Mouse (Mus musculus) ES-Bruce4 (cell line): Measurements from ENCODE around the gene Ptprd. TPM values are rescaled to one million over a fixed set of nuclear protein-coding genes. Genes with fewer than 3 reads are reported as not detected.

ENCODE experiments used
- H3K27ac ChIP-seq: 2 replicates; pipeline ENCODE4 v1.5.1; 2012; ENCODE audit warnings: low read length, inconsistent platforms; ENCODE audit not compliant: insufficient read depth
- H3K27me3 ChIP-seq: 2 replicates; pipeline ENCODE4 v1.6.1; 2012; ENCODE audit warnings: mild to moderate bottlenecking, low read length, inconsistent platforms; ENCODE audit not compliant: control insufficient read depth, poor library complexity, insufficient read depth, severe bottlenecking
- H3K36me3 ChIP-seq: 2 replicates; pipeline ENCODE4 v1.6.1; 2012; ENCODE audit warnings: inconsistent platforms, mild to moderate bottlenecking, low read length, moderate library complexity; ENCODE audit not compliant: control insufficient read depth, poor library complexity, insufficient read depth, severe bottlenecking
- H3K4me1 ChIP-seq: one replicate; pipeline ENCODE4 v1.8.1; 2011; ENCODE audit warnings: low read length; ENCODE audit not compliant: control insufficient read depth, insufficient read depth
- H3K4me3 ChIP-seq: 2 replicates; pipeline ENCODE4 v1.5.1; 2011; ENCODE audit warnings: low read depth, mild to moderate bottlenecking, low read length
- H3K9ac ChIP-seq: 2 replicates; pipeline ENCODE4 v1.6.1; 2012; ENCODE audit warnings: low read depth, mild to moderate bottlenecking, inconsistent platforms; ENCODE audit not compliant: poor library complexity, severe bottlenecking
- H3K9me3 ChIP-seq: replicated peaks from 2 replicates; pipeline ENCODE4 v1.6.1; 2012; ENCODE audit warnings: mild to moderate bottlenecking, low read length, inconsistent platforms; ENCODE audit not compliant: control insufficient read depth, poor library complexity, insufficient read depth, severe bottlenecking
- CTCF ChIP-seq: IDR thresholded peaks from one replicate; pipeline ENCODE4 v1.8.1; 2011; ENCODE audit warnings: low read depth, low read length
- EP300 ChIP-seq: IDR thresholded peaks from 2 replicates; pipeline ENCODE4 v1.6.1; 2011; ENCODE audit warnings: low read depth, low read length; ENCODE audit not compliant: insufficient read depth
- POLR2A ChIP-seq: IDR thresholded peaks from one replicate; pipeline ENCODE4 v1.8.1; 2011; ENCODE audit warnings: low read length; ENCODE audit not compliant: insufficient read depth
- polyA plus RNA-seq: library from polyadenylated mRNA; stranded (reverse); fragments of >200 nt; gene quantifications from 2 replicates; pipeline ENCODE4 v1.2.4, GENCODE M21; 2011; ENCODE audit warnings: low read depth; ENCODE audit not compliant: missing spikeins, insufficient read depth, insufficient read length

Ptprd gene
- polyA plus RNA-seq, 1 experiment: 2.8 TPM

- no peak for TF ChIP-seq CTCF
- no peak overlapping the region for H3K27ac ChIP-seq
Observed at GRCm38 (mm10) chr4:78210878-78211528, 758 bp downstream of the Ptprd start.

GRCm38 (mm10) chr4:78205018-78205417 lies 6.7 kb downstream of the Ptprd start:
- no peak overlapping the region for H3K27ac ChIP-seq
- no peak overlapping the region for H3K9ac ChIP-seq
- H3K9me3 ChIP-seq: no peaks in the 10 kb centered on the region
- H3K27me3 ChIP-seq: no peaks in the 10 kb centered on the region
- no peaks in the 10 kb centered on the region for H3K36me3 ChIP-seq
- no peak overlapping the region for H3K4me3 ChIP-seq
- no peak for TF ChIP-seq POLR2A
- no peaks in the 10 kb centered on the region for H3K4me1 ChIP-seq

More at GRCm38 (mm10) chr4:78210878-78211528, 758 bp downstream of the Ptprd start:
- no peaks in the 10 kb centered on the region for H3K36me3 ChIP-seq
- H3K9me3 ChIP-seq: no peaks in the 10 kb centered on the region
- peak overlapping the region; percentile 26; the same call in 1 of the 2 replicates for H3K9ac ChIP-seq
- peak overlapping the region; percentile 64 for H3K4me3 ChIP-seq
- H3K4me1 ChIP-seq: no peaks in the 10 kb centered on the region
- peaks cover 5% of the 10 kb centered on the region; the same call in 1 of the 2 replicates for H3K27me3 ChIP-seq

DNA sequence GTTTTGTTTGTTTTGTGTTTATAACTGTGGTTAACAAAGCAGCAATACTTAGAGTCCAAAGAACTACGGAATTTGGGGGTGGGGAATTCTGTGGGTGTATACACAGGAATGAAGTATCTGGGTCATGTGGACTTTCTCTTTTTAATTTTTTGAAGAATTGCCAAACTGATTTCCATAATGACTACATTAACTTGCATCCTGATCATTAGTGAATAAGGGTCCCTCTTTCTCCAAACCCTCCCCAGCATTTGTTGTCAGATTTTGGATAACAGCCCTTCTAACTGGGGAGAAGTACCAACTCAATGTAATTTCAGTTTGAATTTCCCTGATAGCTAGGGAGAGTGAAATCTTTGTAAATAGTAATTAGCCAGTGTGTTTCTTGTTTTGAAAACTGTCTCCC lies 43.3 kb downstream of the Ptprd start:
- no peak overlapping the region for H3K9ac ChIP-seq
- H3K9me3 ChIP-seq: no peaks in the 10 kb centered on the region; the same call in 1 of the 2 replicates
- no peak overlapping the region for H3K4me3 ChIP-seq
- no peaks in the 10 kb centered on the region for H3K27me3 ChIP-seq
- TF ChIP-seq CTCF: no peak
- no peak for TF ChIP-seq EP300
- no peak for TF ChIP-seq POLR2A
- H3K36me3 ChIP-seq: no peaks in the 10 kb centered on the region
- H3K27ac ChIP-seq: no peak overlapping the region
- H3K4me1 ChIP-seq: no peaks in the 10 kb centered on the region

GRCm38 (mm10) chr4:78160451-78160850 lies 51.3 kb downstream of the Ptprd start:
- Histone ChIP-seq H3K4me3 (no peak overlapping the region), H3K27ac (no peak overlapping the region), H3K36me3 (no peaks in the 10 kb centered on the region), H3K9me3 (no peaks in the 10 kb centered on the region), H3K9ac (no peak overlapping the region), H3K4me1 (no peaks in the 10 kb centered on the region), H3K27me3 (no peaks in the 10 kb centered on the region)
- no peak for TF ChIP-seq CTCF
- TF ChIP-seq POLR2A: no peak
- no peak for TF ChIP-seq EP300

GRCm38 (mm10) chr4:78150561-78150960 lies 61.2 kb downstream of the Ptprd start:
- no peak overlapping the region for H3K27ac ChIP-seq
- TF ChIP-seq EP300 (no peak), CTCF (no peak), POLR2A (no peak)
- H3K4me1 ChIP-seq: no peaks in the 10 kb centered on the region
- H3K9me3 ChIP-seq: no peaks in the 10 kb centered on the region
- no peak overlapping the region for H3K4me3 ChIP-seq
- H3K36me3 ChIP-seq: no peaks in the 10 kb centered on the region
- no peak overlapping the region for H3K9ac ChIP-seq
- no peaks in the 10 kb centered on the region for H3K27me3 ChIP-seq

DNA sequence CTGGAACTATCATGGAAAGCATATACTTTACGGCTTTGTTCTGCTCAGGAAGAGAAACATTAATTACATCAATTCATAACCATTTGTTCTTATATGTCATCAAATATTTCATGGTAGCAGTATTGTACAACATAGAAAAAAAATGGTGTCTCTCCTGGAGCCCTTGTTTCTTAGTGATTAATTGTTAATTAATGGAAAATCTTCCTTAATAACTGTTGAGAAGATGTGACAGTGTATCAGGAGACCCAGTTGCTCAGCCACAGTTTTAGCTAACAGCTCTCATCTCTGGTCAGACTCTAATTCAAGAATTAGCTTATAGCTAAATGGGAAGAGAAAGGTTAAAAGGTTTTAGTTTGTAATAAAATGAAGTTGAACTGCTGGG lies 69.0 kb downstream of the Ptprd start:
- H3K27me3 ChIP-seq: no peaks in the 10 kb centered on the region
- no peak overlapping the region for H3K9ac ChIP-seq
- no peaks in the 10 kb centered on the region for H3K36me3 ChIP-seq
- no peak overlapping the region for H3K4me3 ChIP-seq
- H3K4me1 ChIP-seq: no peaks in the 10 kb centered on the region
- no peaks in the 10 kb centered on the region for H3K9me3 ChIP-seq
- H3K27ac ChIP-seq: no peak overlapping the region
- TF ChIP-seq EP300: no peak
- no peak for TF ChIP-seq POLR2A
- no peak for TF ChIP-seq CTCF
